Mouse (Mus musculus): ENCODE measurements around the gene Kremen2. TPM values are rescaled to one million over a fixed set of nuclear protein-coding genes. Genes with fewer than 3 reads are reported as not detected.

The Kremen2 gene
- polyA plus RNA-seq, 1 experiment from 2014 or later = not detected

- no peak for ATAC-seq
- TF ChIP-seq CTCF (IDR thresholded peaks at IDR 0.05; ENCODE audit: low read depth) = no peak
- TF ChIP-seq EP300 (IDR thresholded peaks at IDR 0.05; ENCODE audit: low read depth) = no peak
- no peaks in the 10 kb centered on the region for H3K9me3 ChIP-seq (ENCODE audit: low read length)
- H3K9ac ChIP-seq (replicated peaks) = peak overlapping the region; percentile 97
- no peak for DNase-seq
- 35% methylated on average over 2 of the region's 2 CpGs for WGBS (ENCODE audit: insufficient replicate concordance)
- peaks cover 8% of the 10 kb centered on the region for H3K4me1 ChIP-seq (ENCODE audit: insufficient read depth)
- H3K4me3 ChIP-seq (ENCODE audit: low read depth, low read length) = peak overlapping the region; percentile 89
- no peaks in the 10 kb centered on the region for H3K27me3 ChIP-seq (ENCODE audit: insufficient read depth, low read length)
- no peaks in the 10 kb centered on the region for H3K36me3 ChIP-seq (replicated peaks; ENCODE audit: insufficient read depth, low read length)
- H3K4me2 ChIP-seq (ENCODE audit: low read depth, low read length) = peak overlapping the region; percentile 97
- H3K27ac ChIP-seq (ENCODE audit: low read depth) = no peak overlapping the region
Observed at GRCm38 (mm10) chr17:23770493-23770892, 24.9 kb upstream of the Kremen2 start.

DNA sequence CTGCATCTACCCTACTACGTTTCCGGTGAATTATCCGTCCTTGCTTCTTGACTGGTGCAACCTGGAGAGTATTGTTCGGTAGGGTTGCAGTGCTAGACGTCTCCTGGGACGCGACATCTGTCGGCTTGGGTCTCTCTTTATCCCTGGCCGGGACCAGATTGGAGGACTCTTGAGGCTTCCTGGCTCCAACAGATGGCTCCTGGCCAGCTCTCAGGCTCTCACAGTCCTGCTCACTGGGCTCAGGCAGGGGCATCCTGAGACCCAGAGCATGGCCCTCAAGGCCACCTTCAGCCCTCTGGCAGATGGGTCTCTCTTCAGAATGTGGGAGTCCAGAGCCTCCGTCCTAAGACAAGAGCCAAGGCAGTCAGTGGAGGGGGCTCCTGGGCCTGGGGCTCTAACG is 17.3 kb upstream of the Kremen2 start:
- H3K4me3 ChIP-seq (ENCODE audit: low read depth, low read length) = no peak overlapping the region
- no peak overlapping the region for H3K9ac ChIP-seq (replicated peaks)
- H3K4me1 ChIP-seq (ENCODE audit: insufficient read depth) = no peaks in the 10 kb centered on the region
- no peak for ATAC-seq
- no peaks in the 10 kb centered on the region for H3K27me3 ChIP-seq (ENCODE audit: insufficient read depth, low read length)
- H3K27ac ChIP-seq (ENCODE audit: low read depth) = no peak overlapping the region
- DNase-seq = no peak
- H3K9me3 ChIP-seq (ENCODE audit: low read length) = no peaks in the 10 kb centered on the region
- WGBS (ENCODE audit: insufficient replicate concordance) = 85% methylated on average over 11 of the region's 11 CpGs
- TF ChIP-seq EP300 (IDR thresholded peaks at IDR 0.05; ENCODE audit: low read depth) (no peak), CTCF (IDR thresholded peaks at IDR 0.05; ENCODE audit: low read depth) (no peak)
- H3K4me2 ChIP-seq (ENCODE audit: low read depth, low read length) = no peak overlapping the region
- H3K36me3 ChIP-seq (replicated peaks; ENCODE audit: insufficient read depth, low read length) = 0 out of 2 replicates have a peak, but pooled peaks cover 5% of the 10 kb centered on the region

DNA sequence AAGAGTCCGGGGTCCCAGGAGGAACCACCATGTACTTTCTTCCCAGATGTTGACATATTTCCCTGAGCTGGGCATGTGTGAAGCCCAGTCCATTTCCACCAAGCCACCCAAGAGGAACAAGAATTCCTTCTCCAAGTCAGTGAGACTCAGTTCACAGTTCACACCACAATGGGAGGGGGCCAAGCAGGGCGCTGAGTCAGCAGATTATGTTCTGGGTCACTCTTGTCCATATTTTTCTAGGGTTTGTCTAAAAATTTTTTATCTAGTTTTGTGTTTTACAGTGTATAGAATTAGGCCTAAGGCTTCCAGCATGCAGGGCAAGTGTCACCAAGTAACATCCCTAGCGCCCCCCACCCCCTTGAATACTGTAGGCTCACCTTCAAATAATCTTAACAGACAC is 15.5 kb upstream of the Kremen2 start:
- ATAC-seq (no peak), DNase-seq (no peak)
- Histone ChIP-seq H3K36me3 (replicated peaks; ENCODE audit: insufficient read depth, low read length) (0 out of 2 replicates have a peak, but pooled peaks cover 5% of the 10 kb centered on the region), H3K4me3 (ENCODE audit: low read depth, low read length) (no peak overlapping the region), H3K9ac (replicated peaks) (no peak overlapping the region), H3K27ac (ENCODE audit: low read depth) (no peak overlapping the region), H3K9me3 (ENCODE audit: low read length) (no peaks in the 10 kb centered on the region), H3K4me1 (ENCODE audit: insufficient read depth) (no peaks in the 10 kb centered on the region), H3K4me2 (ENCODE audit: low read depth, low read length) (no peak overlapping the region), H3K27me3 (ENCODE audit: insufficient read depth, low read length) (no peaks in the 10 kb centered on the region)
- 93% methylated on average over 3 of the region's 3 CpGs for WGBS (ENCODE audit: insufficient replicate concordance)
- TF ChIP-seq EP300 (IDR thresholded peaks at IDR 0.05; ENCODE audit: low read depth) = no peak
- TF ChIP-seq CTCF (IDR thresholded peaks at IDR 0.05; ENCODE audit: low read depth) = no peak

DNA sequence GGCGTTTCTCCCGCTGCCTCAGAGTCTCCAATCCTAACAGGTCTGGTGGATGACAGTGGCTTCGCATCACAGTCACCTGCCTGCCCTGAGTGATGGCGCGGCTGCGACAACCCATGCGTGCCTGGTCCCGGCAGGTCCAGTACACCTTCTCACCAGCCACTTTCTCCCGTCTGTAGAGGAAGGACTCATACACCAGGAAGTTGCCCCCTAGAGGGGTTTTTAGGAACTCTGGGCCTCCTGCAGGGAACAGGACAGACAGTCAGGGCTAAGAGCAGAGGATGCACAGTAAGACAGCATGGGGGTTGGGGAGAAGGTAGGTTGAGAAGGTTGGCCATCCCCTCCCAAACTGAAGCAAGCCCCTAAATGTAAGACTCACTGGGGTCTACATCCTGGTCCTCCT is 14.6 kb upstream of the Kremen2 start:
- Histone ChIP-seq H3K27ac (ENCODE audit: low read depth) (no peak overlapping the region), H3K4me1 (ENCODE audit: insufficient read depth) (no peaks in the 10 kb centered on the region), H3K4me3 (ENCODE audit: low read depth, low read length) (no peak overlapping the region), H3K4me2 (ENCODE audit: low read depth, low read length) (no peak overlapping the region), H3K27me3 (ENCODE audit: insufficient read depth, low read length) (no peaks in the 10 kb centered on the region), H3K9ac (replicated peaks) (no peak overlapping the region), H3K9me3 (ENCODE audit: low read length) (no peaks in the 10 kb centered on the region), H3K36me3 (replicated peaks; ENCODE audit: insufficient read depth, low read length) (0 out of 2 replicates have a peak, but pooled peaks cover 5% of the 10 kb centered on the region)
- DNase-seq = no peak
- ATAC-seq = no peak
- TF ChIP-seq EP300 (IDR thresholded peaks at IDR 0.05; ENCODE audit: low read depth) (no peak), CTCF (IDR thresholded peaks at IDR 0.05; ENCODE audit: low read depth) (no peak)
- 91% methylated on average over 9 of the region's 9 CpGs for WGBS (ENCODE audit: insufficient replicate concordance)

DNA sequence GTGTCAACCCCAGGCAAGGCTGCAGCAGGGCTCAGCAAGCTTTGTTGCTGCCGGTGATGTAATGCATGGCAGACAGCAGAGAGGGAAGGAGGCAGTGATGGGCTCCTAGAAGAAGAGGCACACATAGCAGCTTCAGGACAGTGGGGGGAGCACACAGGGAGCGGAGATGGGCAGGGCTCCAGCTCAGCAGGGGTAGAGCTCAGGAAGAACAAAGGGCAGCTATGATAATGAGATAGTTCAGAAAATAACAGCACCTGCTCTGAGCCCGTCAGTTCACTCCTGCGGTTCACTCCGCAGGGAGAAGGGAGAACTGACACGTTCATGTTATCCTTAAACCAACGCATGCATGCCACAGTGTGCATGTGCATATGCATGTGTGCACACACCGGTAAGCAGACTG is 13.2 kb upstream of the Kremen2 start:
- H3K27me3 ChIP-seq (ENCODE audit: insufficient read depth, low read length) = no peaks in the 10 kb centered on the region
- WGBS (ENCODE audit: insufficient replicate concordance) = 87% methylated on average over 8 of the region's 8 CpGs
- no peak overlapping the region for H3K27ac ChIP-seq (ENCODE audit: low read depth)
- TF ChIP-seq CTCF (IDR thresholded peaks at IDR 0.05; ENCODE audit: low read depth) (no peak), EP300 (IDR thresholded peaks at IDR 0.05; ENCODE audit: low read depth) (no peak)
- H3K9me3 ChIP-seq (ENCODE audit: low read length) = no peaks in the 10 kb centered on the region
- H3K4me1 ChIP-seq (ENCODE audit: insufficient read depth) = no peaks in the 10 kb centered on the region
- ATAC-seq (no peak), DNase-seq (no peak)
- no peak overlapping the region for H3K4me2 ChIP-seq (ENCODE audit: low read depth, low read length)
- no peak overlapping the region for H3K9ac ChIP-seq (replicated peaks)
- H3K4me3 ChIP-seq (ENCODE audit: low read depth, low read length) = no peak overlapping the region
- H3K36me3 ChIP-seq (replicated peaks; ENCODE audit: insufficient read depth, low read length) = 0 out of 2 replicates have a peak, but pooled peaks cover 5% of the 10 kb centered on the region

GRCm38 (mm10) chr17:23757581-23757980 is 11.9 kb upstream of the Kremen2 start:
- TF ChIP-seq CTCF (IDR thresholded peaks at IDR 0.05; ENCODE audit: low read depth) (no peak), EP300 (IDR thresholded peaks at IDR 0.05; ENCODE audit: low read depth) (no peak)
- 93% methylated on average over 9 of the region's 9 CpGs for WGBS (ENCODE audit: insufficient replicate concordance)
- DNase-seq = no peak

GRCm38 (mm10) chr17:23755689-23756088 is 10.1 kb upstream of the Kremen2 start:
- H3K27ac ChIP-seq (ENCODE audit: low read depth) = peak overlapping the region; percentile 55; the same call in 1 of the 2 replicates
- no peak for TF ChIP-seq EP300 (IDR thresholded peaks at IDR 0.05; ENCODE audit: low read depth)
- TF ChIP-seq CTCF (IDR thresholded peaks at IDR 0.05; ENCODE audit: low read depth) = no peak

More at GRCm38 (mm10) chr17:23757581-23757980, 11.9 kb upstream of the Kremen2 start:
- no peak overlapping the region for H3K4me2 ChIP-seq (ENCODE audit: low read depth, low read length)
- H3K27ac ChIP-seq (ENCODE audit: low read depth) = no peak overlapping the region
- ATAC-seq = no peak
- no peaks in the 10 kb centered on the region for H3K9me3 ChIP-seq (ENCODE audit: low read length)
- no peaks in the 10 kb centered on the region for H3K27me3 ChIP-seq (ENCODE audit: insufficient read depth, low read length)
- H3K4me1 ChIP-seq (ENCODE audit: insufficient read depth) = no peaks in the 10 kb centered on the region
- 0 out of 2 replicates have a peak, but pooled peaks cover 9% of the 10 kb centered on the region for H3K36me3 ChIP-seq (replicated peaks; ENCODE audit: insufficient read depth, low read length)
- H3K9ac ChIP-seq (replicated peaks) = no peak overlapping the region
- no peak overlapping the region for H3K4me3 ChIP-seq (ENCODE audit: low read depth, low read length)

More at GRCm38 (mm10) chr17:23755689-23756088, 10.1 kb upstream of the Kremen2 start:
- peak; percentile 59 for ATAC-seq
- WGBS (ENCODE audit: insufficient replicate concordance) = 72% methylated on average over 13 of the region's 13 CpGs
- no peak overlapping the region for H3K4me3 ChIP-seq (ENCODE audit: low read depth, low read length)
- no peak overlapping the region for H3K9ac ChIP-seq (replicated peaks)
- H3K27me3 ChIP-seq (ENCODE audit: insufficient read depth, low read length) = no peaks in the 10 kb centered on the region
- no peaks in the 10 kb centered on the region for H3K4me1 ChIP-seq (ENCODE audit: insufficient read depth)
- no peak overlapping the region for H3K4me2 ChIP-seq (ENCODE audit: low read depth, low read length)
- 0 out of 2 replicates have a peak, but pooled peaks cover 7% of the 10 kb centered on the region for H3K36me3 ChIP-seq (replicated peaks; ENCODE audit: insufficient read depth, low read length)
- no peaks in the 10 kb centered on the region for H3K9me3 ChIP-seq (ENCODE audit: low read length)
- no peak for DNase-seq
